Mouse (Mus musculus): ENCODE measurements around the gene Cadm1.

The Cadm1 gene

DNA sequence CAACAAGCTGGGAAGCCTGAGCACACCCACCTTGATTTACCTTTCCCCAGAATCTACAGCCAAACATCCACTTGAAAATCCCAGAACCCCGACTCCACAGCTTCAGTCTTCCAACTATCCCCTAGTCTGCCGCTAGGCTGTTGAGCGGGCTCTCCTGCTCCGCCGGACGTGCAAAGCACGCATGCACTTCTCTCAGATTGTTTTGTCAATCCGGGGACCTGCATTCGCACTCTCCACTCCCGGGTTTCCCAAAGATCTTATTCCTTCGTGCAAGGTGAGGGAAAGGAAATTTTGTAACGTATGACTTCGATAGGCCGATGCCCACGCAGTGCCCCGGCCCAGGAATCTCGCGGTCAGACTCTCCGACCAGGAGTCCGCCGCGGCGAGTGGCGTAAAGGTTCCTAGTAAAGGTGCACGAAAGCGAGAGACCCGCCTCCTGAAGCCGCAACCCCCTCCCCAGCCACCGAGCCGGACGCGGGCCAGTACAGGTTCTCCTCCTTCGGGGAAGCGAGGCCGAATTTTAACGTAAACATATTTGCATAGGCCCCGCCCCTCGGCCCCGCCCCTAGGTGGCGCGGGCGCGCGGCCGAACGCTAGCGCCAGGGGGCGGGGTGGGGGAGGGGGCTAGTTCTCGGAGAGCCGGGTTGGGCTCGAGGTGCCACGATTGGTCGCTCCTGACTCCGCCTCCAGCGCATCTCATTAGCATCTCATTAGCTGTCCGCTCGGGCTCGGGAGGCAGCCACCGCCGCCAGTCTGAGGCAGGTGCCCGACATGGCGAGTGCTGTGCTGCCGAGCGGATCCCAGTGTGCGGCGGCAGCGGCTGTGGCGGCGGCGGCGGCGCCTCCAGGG, at the start of gene Cadm1:
Gene Cadm1, plus strand, starts transcription at position 572 of the 849 bp plus-strand sequence.
- in situ Hi-C loops (cut with MboI, MseI), result no loop called here

DNA sequence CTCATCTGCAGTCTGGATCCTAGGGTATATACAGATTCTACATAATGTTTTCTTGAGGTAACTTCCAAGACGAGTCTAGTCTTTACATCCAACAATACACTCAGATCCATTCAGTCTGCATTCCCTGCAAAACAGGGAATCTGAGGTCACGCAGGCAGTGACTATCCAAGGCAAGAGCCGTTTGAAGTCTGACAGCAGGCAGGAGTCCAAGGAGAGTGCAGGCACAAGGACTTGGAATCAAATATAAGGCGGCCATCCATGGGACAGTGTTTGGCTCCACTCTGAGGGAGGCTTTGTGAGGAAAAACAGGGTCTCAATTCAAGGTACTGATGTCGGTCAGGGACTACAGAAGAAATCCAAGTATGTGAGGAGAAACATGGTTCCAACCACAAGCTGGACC, 45.5 kb upstream of the Cadm1 start:
- in situ Hi-C loops (cut with MboI, MseI), result no loop called here

DNA sequence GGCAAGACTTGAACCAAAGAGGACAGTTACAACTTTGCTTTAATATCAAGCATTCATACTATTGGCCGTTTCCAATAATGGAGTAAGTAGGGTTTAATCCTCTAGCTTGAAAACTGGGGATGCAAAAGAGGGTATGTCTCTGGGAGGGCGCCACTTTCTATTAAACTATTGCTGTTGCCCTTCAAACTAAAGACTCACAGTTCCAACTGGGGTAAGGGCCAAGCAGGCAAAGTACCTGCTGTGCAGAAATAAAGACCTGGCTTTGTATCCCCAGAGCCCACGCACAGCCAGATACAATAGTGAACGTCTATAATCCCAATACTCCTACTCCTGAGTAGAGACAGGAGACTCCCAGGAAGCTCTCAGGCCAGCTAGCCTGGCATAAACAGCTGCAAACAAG, 44.8 kb upstream of the Cadm1 start:
- in situ Hi-C loops (cut with MboI, MseI), result no loop called here

DNA sequence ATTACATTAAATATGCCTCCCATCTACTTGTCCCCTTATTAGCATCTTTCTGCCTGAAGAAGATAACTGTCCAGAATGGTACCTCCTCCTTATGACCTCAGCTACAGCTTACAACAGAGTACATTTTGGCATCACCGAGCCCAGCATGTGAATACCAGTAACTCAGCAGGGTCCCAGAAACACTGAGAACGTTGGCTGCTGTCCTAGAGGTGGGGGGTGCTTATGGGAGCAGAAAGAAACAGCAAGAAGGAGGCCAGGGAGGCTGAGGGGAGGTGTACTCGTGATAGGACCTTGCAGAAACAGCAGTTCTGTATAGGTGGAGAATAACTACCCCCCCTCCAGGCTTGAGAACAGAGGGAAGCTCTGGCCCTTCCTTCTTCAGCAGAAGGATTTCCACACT, 30.2 kb upstream of the Cadm1 start:
- in situ Hi-C loops (cut with MboI, MseI), result no loop called here

DNA sequence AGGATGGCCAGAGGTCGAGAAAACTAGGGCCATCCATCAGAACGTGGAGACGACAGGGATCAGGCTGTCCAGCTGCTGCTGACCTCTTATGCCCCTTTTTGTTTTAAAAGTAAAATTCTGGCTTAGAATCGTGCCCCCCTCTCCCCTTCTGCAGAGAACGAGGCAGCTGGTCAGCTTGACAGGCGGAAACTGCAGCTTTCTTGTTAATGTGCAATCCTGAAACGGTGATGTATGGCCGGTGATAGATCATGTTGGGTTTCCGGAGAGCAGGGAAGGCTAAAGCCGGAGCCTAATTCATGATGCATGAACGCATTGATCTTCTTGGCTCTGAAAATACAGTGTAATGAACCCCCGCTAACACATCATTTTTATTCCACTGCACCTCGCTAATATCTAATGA, 24.0 kb upstream of the Cadm1 start:
- in situ Hi-C loops (cut with MboI, MseI), result no loop called here

DNA sequence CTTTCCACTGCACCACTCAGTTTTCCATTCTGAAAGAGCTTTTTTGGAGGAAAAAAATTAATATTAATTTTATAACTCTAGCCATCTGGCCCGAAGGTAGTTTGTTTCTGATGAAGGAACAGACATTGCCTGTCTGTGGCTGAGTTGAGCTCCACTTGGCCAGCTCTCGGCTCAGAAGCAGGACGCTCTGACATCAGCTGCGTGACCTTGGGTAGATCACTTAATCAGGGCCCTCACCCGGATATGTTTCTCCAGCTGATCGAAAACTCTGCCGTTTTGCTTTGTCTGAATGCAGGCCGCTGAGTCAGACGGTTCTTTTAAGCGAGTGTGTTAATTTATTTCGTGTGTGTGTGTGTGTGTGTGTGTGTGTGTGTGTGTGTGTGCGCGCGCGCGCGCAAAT, 23.1 kb upstream of the Cadm1 start:
- in situ Hi-C loops (cut with MboI, MseI), result no loop called here

DNA sequence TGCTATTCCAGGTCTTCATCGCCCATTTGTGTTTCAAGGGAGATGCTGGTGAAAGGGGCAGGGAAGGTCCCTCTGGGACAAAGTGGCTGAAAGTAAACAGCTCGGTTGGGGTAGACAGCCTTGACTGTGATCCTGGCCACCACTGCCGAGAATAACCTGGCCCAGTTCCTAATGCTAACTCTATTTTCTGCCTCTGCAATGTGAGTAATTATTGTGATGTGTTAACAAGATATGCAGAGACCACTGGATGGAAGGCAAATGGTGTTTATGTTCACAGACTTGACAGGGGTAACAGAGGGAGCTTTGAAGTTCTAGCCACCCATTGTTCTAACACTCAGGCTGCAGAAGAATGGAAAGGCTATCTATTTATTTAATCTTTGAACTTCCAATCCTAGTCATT, 21.9 kb upstream of the Cadm1 start:
- in situ Hi-C loops (cut with MboI, MseI), result no loop called here

DNA sequence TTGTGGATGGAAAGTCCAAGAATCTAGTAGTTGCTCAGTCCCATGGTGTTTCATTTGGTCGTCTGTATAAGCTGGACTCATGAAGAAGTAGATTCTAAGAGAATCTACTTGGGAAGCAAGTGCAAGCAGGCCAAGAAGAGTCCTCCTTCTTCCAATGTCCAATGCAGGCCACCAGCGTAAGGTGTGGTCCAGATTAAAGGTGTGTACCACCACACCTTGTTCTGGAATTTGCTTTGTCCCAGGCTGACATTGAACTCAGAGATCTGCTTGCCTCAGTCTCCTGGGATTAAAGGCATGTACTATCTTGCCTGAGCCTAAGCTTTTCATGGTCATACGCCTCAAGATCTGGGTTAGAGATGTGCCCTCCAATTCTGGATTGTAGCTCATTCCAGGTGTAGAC, 17.5 kb upstream of the Cadm1 start:
- in situ Hi-C loops (cut with MboI, MseI), result no loop called here

DNA sequence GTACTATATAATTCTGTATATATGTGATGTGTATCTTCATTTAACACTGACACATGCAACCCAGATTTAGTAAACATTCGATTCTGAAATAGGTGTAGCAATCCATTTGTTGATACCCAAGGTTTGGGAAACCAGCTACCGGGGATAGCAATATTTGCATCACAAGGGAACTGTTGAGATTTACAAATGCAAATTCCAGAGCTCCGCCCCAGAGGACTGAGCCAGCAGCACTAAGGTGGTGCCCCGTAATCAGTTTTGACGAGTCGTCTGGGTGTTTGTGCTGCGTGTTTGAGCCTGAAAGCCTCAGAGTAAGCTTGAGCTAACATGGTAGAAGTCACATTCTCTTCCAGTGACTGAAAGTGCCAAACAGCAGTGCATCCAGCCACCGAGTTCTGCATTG, 15.7 kb upstream of the Cadm1 start:
- in situ Hi-C loops (cut with MboI, MseI), result no loop called here

DNA sequence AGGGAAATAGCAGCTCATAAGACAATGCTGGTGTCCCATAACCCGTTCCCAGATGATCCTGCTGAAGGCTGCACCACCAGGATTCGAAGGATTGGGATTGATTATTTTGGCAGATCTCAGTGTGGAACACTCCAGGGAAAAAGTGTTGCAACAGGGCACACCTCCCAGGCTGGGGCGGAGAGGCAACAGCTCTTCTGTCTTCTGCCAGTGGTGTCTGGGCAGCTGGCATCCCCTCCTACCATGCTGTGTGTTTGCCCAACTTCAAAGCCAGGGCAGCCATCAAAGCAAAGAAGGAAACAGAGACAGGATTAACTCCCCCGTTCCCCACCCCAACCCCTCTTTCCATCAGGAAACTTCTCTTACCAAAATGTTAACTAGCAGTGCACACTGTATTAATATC, 13.7 kb upstream of the Cadm1 start:
- in situ Hi-C loops (cut with MboI, MseI), result no loop called here

DNA sequence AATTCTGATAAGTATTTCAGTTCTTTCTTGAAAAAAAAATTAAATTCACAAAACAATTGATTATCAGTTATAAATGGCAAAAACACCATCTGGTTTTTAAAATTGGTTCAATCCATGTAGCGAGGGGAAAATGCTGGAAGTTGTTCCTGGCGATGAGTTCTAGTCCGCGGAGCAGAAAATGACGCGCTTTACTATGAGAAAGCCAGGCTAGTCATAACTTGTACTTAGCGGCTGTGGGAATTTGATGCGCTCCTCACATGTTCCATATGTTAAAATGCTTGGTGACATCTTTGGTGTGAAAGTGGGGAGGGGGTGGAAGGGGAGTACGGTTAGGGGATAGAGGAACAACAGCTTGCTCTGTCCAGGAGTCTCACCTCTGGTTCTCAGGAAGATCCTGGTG, 2.7 kb upstream of the Cadm1 start:
- in situ Hi-C loops (cut with MboI, MseI), result no loop called here

DNA sequence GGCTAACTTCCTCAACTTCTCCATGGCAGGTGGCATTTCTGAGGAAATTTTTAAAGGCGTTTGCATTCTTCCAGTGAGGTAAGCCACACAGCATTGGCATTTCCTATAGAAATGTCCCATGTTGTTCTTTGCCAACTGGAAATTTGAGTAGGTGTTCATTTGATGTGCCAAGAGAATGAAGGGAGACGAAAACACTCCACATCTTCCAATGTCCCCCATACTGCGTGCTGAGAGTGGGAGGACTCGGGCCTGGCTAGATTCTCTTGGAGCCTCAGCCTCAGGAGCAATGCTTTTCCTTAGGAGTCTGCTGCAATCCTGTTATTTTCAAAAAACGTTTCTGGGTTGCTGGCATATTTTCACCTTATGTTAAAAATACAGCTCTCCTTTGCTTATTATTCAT, 2.2 kb upstream of the Cadm1 start:
- in situ Hi-C loops (cut with MboI, MseI), result no loop called here

DNA sequence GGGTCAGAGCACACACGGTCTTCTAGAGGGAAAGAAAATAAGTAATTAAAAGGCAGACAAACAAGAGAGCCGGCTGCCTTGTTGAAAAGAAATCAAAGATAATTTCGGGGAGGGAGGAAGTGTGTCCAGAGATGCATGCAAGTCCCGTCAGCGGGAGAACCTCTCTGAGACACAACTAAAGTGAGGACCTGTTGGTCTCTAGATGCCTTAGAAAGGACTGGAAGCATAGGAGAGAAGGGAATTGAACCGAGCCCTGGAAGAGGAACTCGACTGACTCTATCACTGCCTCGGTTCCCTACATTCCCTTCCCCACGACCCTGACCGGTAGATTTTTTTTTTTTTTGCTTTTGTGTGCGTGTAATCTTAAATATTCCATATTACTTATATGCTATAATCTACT, 791 bp upstream of the Cadm1 start:
- in situ Hi-C loops (cut with MboI, MseI), result no loop called here

DNA sequence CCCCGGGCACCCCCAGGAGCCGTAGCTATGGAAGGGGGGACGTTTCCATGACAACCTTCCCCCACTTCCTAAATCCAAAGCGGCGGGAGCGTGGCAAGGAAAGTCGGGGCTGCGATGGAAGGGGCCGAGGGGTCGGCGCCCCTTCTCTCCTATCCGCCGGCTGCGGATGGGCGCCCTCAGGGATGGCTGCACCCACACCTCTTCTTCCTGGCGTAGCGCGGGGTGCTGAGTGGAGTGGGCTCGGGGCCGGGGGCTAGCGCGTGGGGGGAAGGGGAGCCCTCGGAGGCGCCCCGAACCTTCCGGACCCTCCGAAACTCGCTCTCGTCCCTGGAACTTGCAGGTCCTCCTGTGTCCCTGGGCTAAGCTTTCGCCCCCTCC, 560 bp downstream of the Cadm1 start:
- in situ Hi-C loops (cut with MboI, MseI), result no loop called here

DNA sequence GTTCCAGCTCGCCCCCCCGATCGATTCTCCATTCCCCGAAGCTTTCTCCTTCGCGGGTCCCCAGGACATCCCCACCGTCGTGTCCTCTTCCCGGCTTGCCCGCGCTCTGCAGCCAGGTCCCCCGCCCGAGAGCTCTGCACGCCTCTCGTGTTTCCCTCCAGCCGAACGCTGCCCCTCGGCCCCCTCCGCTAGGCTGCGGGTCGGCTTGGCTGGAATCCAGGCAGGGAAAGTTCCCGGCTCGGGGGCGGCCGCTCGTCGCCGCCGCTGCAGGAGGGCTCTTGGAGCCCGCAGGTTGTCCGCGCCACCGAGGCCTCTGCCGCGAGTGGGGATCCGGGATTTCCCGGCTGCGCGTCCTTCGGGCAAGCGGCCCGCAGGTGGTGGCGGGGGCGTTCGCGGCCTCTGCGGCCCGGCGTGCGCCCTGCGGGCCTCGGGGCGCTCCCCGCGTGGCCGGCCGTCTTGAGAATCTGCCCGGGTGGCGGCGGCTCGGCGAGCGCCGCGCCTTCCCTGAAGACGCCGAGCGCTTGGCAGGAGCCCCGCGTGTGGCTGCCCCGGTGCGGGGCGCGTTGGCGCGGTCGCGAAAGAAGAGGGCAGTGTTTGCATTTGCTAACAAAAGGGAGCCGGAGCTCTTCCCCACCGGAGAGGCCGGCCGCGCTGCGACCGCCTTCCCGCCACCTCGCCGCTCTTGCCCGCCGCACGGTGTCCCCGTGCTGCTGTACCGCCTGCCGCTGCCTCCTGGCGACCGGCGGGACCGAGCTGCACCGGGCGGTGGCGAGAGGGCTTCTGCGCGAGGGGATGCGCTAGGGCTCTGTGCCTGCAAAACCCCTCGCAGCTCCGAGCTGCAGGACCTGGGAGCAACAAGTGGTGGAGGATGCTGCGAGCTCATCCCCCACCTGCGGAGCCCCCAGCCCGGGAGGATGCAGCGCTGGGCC, 1.2 kb downstream of the Cadm1 start:
- in situ Hi-C loops (cut with MboI, MseI), result no loop called here

DNA sequence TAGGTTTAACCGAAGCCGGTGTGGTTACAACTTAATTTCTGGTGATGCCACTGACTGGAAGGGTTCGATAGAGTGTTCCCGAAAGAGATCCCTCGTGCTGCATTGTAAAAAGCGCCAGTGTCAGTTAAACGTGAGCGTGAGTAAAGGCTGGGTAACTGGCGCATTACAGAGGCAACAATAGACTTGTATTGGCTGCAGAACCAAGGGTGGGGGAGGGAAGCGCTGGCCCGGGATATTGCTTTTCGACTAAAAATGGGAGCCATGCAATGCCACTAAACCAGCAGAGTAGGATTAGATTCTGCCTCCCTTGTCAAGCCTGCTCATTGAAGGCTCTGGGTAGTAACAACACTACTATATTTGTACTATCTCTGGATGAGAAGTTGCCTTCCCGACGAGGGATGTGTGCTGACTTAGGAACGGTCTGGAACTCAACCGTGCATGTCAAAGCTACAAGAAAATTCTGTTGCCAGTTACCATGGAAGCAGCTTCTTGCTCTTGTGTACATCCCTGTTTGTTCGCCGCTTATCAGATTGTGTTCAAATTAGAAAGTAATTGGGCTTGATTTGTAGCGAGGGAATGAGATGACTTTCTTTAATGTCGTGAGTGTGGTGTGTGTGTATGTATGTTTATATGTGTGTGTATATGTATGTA, 2.4 kb downstream of the Cadm1 start:
- in situ Hi-C loops (cut with MboI, MseI), result no loop called here

DNA sequence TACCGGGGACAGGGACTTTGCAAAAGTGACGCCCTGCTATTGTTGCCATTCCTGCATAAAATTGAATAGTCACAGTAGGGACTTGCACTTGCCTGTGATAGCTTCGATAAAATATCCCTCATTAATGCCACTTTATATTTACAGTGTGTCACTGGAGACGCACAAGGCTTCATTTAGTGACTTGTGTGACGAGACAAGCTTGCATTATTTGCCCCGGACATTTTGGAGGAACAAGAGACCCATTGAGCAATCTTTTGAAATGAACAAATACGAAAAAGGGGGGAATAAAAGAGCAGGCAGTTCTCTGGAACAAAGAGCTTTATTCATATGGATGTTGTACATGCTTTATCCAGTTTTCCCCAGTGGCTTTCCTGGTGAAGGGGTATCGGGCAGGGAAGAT, 3.5 kb downstream of the Cadm1 start:
- in situ Hi-C loops (cut with MboI, MseI), result no loop called here

DNA sequence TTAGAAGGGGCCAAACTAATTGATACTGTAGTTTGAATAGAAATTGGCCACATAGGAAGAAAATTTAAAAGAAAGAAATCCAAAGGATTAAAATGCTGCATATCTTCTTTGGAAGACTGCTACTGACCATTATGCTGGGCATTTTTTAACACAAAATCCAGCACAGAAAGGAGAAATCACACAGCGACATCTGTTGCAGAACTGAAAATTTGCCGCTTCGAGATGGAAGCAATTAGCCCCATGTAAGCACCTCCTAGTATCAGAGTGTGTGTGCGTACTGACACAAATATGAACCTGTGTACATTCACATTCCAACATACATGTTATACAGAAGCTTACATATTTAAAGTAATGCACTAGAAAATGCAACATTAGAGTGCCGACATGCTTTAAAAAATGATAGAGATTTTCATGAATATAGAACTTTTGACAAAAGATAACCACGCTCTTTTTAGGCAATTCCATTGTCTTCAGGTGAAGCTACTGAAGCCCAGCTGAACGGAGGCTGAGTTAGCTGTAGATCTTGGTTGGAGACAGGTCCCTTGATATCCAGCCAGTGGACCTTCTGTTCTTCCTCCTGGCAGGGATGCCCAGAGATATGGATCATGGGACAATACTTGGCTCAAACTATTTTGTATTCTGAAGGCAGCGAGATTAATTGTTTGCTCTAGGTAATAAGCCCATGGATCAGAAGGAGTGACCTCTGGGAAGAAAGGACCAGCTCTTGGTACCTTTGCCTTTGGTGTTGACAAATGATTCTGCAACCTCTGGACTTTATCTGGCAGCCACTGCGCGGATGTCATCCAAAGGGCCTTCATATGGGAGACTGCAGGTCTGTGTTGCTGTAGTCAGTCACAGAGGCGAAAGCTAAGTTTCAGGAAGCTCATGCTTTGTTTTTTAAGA, 4.9 kb downstream of the Cadm1 start:
- in situ Hi-C loops (cut with MboI, MseI), result no loop called here

DNA sequence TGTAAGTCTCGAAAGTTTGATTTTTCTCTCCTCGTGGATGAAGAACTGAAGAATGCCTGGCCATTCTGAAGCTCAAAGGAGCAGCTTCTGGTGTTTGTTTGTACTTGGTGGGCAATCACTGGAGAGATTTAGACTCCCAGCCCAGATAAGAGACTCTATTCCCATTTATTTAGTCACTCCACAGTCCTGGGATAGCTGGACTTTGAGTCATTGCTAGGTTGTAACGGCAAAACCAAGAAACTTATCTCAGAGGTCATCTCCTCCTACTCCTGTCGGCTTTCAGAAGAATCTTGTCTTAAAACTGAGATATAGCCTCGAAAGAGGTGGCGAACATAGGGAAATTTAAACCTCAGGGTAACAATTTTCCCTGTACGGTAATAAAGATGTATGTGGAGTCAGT, 15.3 kb downstream of the Cadm1 start:
- in situ Hi-C loops (cut with MboI, MseI), result no loop called here

DNA sequence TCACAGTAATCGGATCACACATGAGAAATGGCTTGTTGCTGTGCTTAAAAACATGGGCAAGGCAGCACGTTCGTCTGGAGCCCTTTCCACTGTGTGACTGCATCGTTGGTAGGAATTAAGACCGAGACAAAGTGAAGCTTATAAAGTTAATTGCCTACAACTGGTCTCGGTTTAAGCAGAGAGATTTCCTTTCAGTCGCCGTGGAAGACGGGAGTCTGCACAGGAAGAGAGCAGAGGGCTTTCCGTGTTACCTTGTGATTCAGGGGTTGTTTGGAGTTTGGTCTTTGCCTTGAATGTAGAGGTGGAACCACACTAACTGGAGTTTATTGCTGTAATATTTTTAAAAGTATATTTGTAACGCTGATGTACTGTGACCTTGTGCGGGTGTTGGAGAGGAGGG, 15.7 kb downstream of the Cadm1 start:
- in situ Hi-C loops (cut with MboI, MseI), result no loop called here

DNA sequence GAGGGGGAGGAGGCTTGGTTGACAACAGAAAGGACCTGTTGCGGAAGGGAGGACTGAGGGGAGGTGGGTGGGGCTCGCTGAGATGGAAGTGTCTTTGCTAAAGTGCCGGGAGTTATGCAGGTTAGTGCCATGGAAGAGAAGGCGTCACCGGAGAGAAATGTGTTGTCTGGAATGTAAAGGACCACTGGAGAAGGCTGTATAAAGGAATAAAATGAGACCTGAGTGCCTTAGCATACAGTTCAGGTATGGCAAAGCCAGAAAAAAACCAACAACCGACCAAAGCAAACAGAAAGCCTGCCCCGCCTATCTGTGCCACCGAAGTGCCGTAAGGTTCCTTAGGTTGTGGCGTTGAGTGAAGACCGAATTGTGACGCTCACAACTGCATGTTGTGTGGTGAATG, 18.4 kb downstream of the Cadm1 start:
- in situ Hi-C loops (cut with MboI, MseI), result no loop called here
